Mouse (Mus musculus) heart, embryonic 11.5 days (tissue): ENCODE results near the gene 1810010D01Rik. TPM values are rescaled to one million over a fixed set of nuclear protein-coding genes. Genes with fewer than 3 reads are reported as not detected.
A peak's percentile ranks its signal among the peaks of the same experiment; 100 is the strongest.

ENCODE experiments used
- ATAC-seq: fragments of 200-750 bp; cut with Nextera tagmentation; replicated peaks from 2 replicates; pipeline ENCODE4 v1.8.0; 2017; ENCODE audit warnings: moderate library complexity; ENCODE audit not compliant: insufficient number of reproducible peaks, low FRiP score, low TSS enrichment
- H3K27ac ChIP-seq: fragments of 300-500 bp; sonication (generic); 2 replicates; pipeline ENCODE4 v1.5.1; 2014; ENCODE audit warnings: mild to moderate bottlenecking, low read depth, low read length
- H3K27me3 ChIP-seq: fragments of 300-500 bp; sonication (generic); 2 replicates; pipeline ENCODE4 v1.6.1; 2014; ENCODE audit warnings: mild to moderate bottlenecking, low read length, mixed read lengths; ENCODE audit not compliant: control insufficient read depth, insufficient read depth
- H3K36me3 ChIP-seq: fragments of 300-500 bp; sonication (generic); 2 replicates; pipeline ENCODE4 v1.6.1; 2014; ENCODE audit warnings: mild to moderate bottlenecking, low read length, moderate library complexity, mixed read lengths; ENCODE audit not compliant: control insufficient read depth, insufficient read depth
- H3K4me1 ChIP-seq: fragments of 300-500 bp; sonication (generic); 2 replicates; pipeline ENCODE4 v1.6.1; 2014; ENCODE audit warnings: low read length; ENCODE audit not compliant: control insufficient read depth, insufficient read depth
- H3K4me2 ChIP-seq: fragments of 300-500 bp; sonication (generic); 2 replicates; pipeline ENCODE4 v1.6.1; 2014; ENCODE audit warnings: mild to moderate bottlenecking, moderate library complexity
- H3K4me3 ChIP-seq: fragments of 300-500 bp; sonication (generic); 2 replicates; pipeline ENCODE4 v1.5.1; 2014; ENCODE audit warnings: low read depth, low read length
- H3K9ac ChIP-seq: fragments of 300-500 bp; sonication (generic); 2 replicates; pipeline ENCODE4 v1.6.1; 2014; ENCODE audit warnings: mild to moderate bottlenecking, low read depth, low read length, moderate library complexity
- H3K9me3 ChIP-seq: fragments of 300-500 bp; sonication (generic); replicated peaks from 2 replicates; pipeline ENCODE4 v1.6.1; 2016; ENCODE audit warnings: low read length; ENCODE audit not compliant: control insufficient read depth
- WGBS: fragments of 180-500 bp; shearing (Covaris S2); extraction: QIAGEN DNeasy Blood & Tissue Kit; methylation state at CpG from one replicate; pipeline ENCODE4 v1.1.7; 2014; ENCODE audit not compliant: insufficient replicate concordance; 5-methylcytosine and 5-hydroxymethylcytosine counted together
- polyA plus RNA-seq: library from polyadenylated mRNA; unstranded; fragments of >200 nt; fragmentation: Nextera tagmentation; extraction: Ambion mirVana; gene quantifications from 2 replicates; pipeline ENCODE4 v1.2.1, GENCODE M21; 2014

1810010D01Rik gene
- polyA plus RNA-seq, 1 experiment from 2014 or later: not detected

- Histone ChIP-seq H3K27ac (no peak overlapping the region), H3K27me3 (no peaks in the 10 kb centered on the region), H3K4me2 (no peak overlapping the region), H3K4me1 (peaks cover 27% of the 10 kb centered on the region), H3K4me3 (no peak overlapping the region), H3K36me3 (no peaks in the 10 kb centered on the region), H3K9ac (no peak overlapping the region), H3K9me3 (no peaks in the 10 kb centered on the region)
- WGBS: 72% methylated on average over 6 of the region's 6 CpGs
- ATAC-seq: no peak
Measured at GRCm38 (mm10) chr7:145192836-145193235, 15.1 kb downstream of the 1810010D01Rik start.

- Histone ChIP-seq H3K9me3 (no peaks in the 10 kb centered on the region), H3K4me3 (no peak overlapping the region), H3K9ac (no peak overlapping the region), H3K4me2 (no peak overlapping the region), H3K27me3 (no peaks in the 10 kb centered on the region), H3K4me1 (peaks cover 18% of the 10 kb centered on the region), H3K36me3 (no peaks in the 10 kb centered on the region), H3K27ac (no peak overlapping the region)
- no peak for ATAC-seq
Measured at GRCm38 (mm10) chr7:145190520-145190919, 17.4 kb downstream of the 1810010D01Rik start.

GRCm38 (mm10) chr7:145189342-145189741 is 18.6 kb downstream of the 1810010D01Rik start:
- Histone ChIP-seq H3K4me3 (no peak overlapping the region), H3K27ac (no peak overlapping the region), H3K9me3 (no peaks in the 10 kb centered on the region), H3K36me3 (no peaks in the 10 kb centered on the region), H3K27me3 (no peaks in the 10 kb centered on the region), H3K9ac (no peak overlapping the region), H3K4me1 (peaks cover 10% of the 10 kb centered on the region), H3K4me2 (no peak overlapping the region)
- no peak for ATAC-seq
- 44% methylated on average over 8 of the region's 8 CpGs for WGBS

- Histone ChIP-seq H3K4me1 (0 out of 2 replicates have a peak, but pooled peaks cover 4% of the 10 kb centered on the region), H3K27me3 (no peaks in the 10 kb centered on the region), H3K4me3 (no peak overlapping the region), H3K36me3 (no peaks in the 10 kb centered on the region), H3K27ac (no peak overlapping the region), H3K9ac (no peak overlapping the region), H3K9me3 (no peaks in the 10 kb centered on the region), H3K4me2 (no peak overlapping the region)
- ATAC-seq: no peak
- 57% methylated on average over 3 of the region's 3 CpGs for WGBS
Measured at GRCm38 (mm10) chr7:145187802-145188201, 20.1 kb downstream of the 1810010D01Rik start.

- no peak for ATAC-seq
- Histone ChIP-seq H3K4me2 (no peak overlapping the region), H3K4me1 (peaks cover 11% of the 10 kb centered on the region; the same call in 1 of the 2 replicates), H3K27me3 (no peaks in the 10 kb centered on the region), H3K27ac (no peak overlapping the region), H3K4me3 (no peak overlapping the region), H3K9me3 (no peaks in the 10 kb centered on the region), H3K9ac (no peak overlapping the region), H3K36me3 (no peaks in the 10 kb centered on the region)
- 43% methylated on average over 4 of the region's 4 CpGs for WGBS
Measured at GRCm38 (mm10) chr7:145182388-145182787, 25.5 kb downstream of the 1810010D01Rik start.

GRCm38 (mm10) chr7:145181376-145182034 is 26.4 kb downstream of the 1810010D01Rik start:
- H3K4me1 ChIP-seq: peaks cover 15% of the 10 kb centered on the region; the same call in 1 of the 2 replicates
- no peaks in the 10 kb centered on the region for H3K9me3 ChIP-seq
- no peak overlapping the region for H3K27ac ChIP-seq
- no peaks in the 10 kb centered on the region for H3K27me3 ChIP-seq
- no peak overlapping the region for H3K4me3 ChIP-seq
- no peaks in the 10 kb centered on the region for H3K36me3 ChIP-seq
- H3K4me2 ChIP-seq: no peak overlapping the region
- 60% methylated on average over 11 of the region's 11 CpGs for WGBS
- ATAC-seq: no peak
- H3K9ac ChIP-seq: no peak overlapping the region

- Histone ChIP-seq H3K4me1 (peaks cover 13% of the 10 kb centered on the region; the same call in 1 of the 2 replicates), H3K36me3 (no peaks in the 10 kb centered on the region), H3K27ac (0 out of 2 replicates have a peak overlapping the region, but pooled peaks have one; percentile 4), H3K9me3 (no peaks in the 10 kb centered on the region), H3K9ac (no peak overlapping the region), H3K27me3 (no peaks in the 10 kb centered on the region), H3K4me3 (no peak overlapping the region), H3K4me2 (no peak overlapping the region)
- no peak for ATAC-seq
- WGBS: 40% methylated on average over 5 of the region's 5 CpGs
Measured at GRCm38 (mm10) chr7:145179691-145180091, 28.2 kb downstream of the 1810010D01Rik start.

GRCm38 (mm10) chr7:145176750-145177589 is 30.9 kb downstream of the 1810010D01Rik start:
- no peaks in the 10 kb centered on the region for H3K9me3 ChIP-seq
- H3K9ac ChIP-seq: 0 out of 2 replicates have a peak overlapping the region, but pooled peaks have one; percentile 12
- no peaks in the 10 kb centered on the region for H3K27me3 ChIP-seq
- 64% methylated on average over 15 of the region's 15 CpGs for WGBS
- no peak overlapping the region for H3K4me2 ChIP-seq
- H3K4me1 ChIP-seq: peaks cover 14% of the 10 kb centered on the region; the same call in 1 of the 2 replicates
- no peak overlapping the region for H3K27ac ChIP-seq
- H3K4me3 ChIP-seq: no peak overlapping the region
- no peaks in the 10 kb centered on the region for H3K36me3 ChIP-seq
- ATAC-seq: no peak
